Mouse (Mus musculus) neural tube, embryonic 10.5 days (tissue): ENCODE results near the gene Dcaf11.

Experiments
- DNase-seq: peaks from one replicate; pipeline ENCODE4 v3.0.0-alpha.2; 2017; ENCODE audit warnings: low spot score; ENCODE audit errors: extremely low spot score

Dcaf11 gene

GRCm38 (mm10) chr14:55584303-55584701 is 24.5 kb downstream of the Dcaf11 start:
- DNase-seq = no peak

GRCm38 (mm10) chr14:55584702-55585565 is 25.1 kb downstream of the Dcaf11 start, which contains the start of gene Emc9:
Gene Emc9 (minus strand): TSS chr14:55585302.
- DNase-seq = peak; percentile 64

- no peak for DNase-seq
Observed at GRCm38 (mm10) chr14:55585566-55585960, 25.8 kb downstream of the Dcaf11 start.

- DNase-seq = no peak
Observed at GRCm38 (mm10) chr14:55586149-55586548, 26.3 kb downstream of the Dcaf11 start.

- no peak for DNase-seq
Observed at GRCm38 (mm10) chr14:55589271-55589670, 29.5 kb downstream of the Dcaf11 start.

GRCm38 (mm10) chr14:55589771-55590448 is 30.1 kb downstream of the Dcaf11 start:
- no peak for DNase-seq

GRCm38 (mm10) chr14:55590748-55591330 is 31.0 kb downstream of the Dcaf11 start, which contains the start of gene Psme2:
Gene Psme2 (minus strand): TSS chr14:55591113.
- DNase-seq = peak; percentile 86

GRCm38 (mm10) chr14:55591331-55591891 is 31.6 kb downstream of the Dcaf11 start, which contains the start of gene Rnf31:
Gene Rnf31 (plus strand): TSS chr14:55591708.
- DNase-seq = peak; percentile 86

GRCm38 (mm10) chr14:55592226-55592625 is 32.4 kb downstream of the Dcaf11 start:
- DNase-seq = no peak

- DNase-seq = no peak
Observed at GRCm38 (mm10) chr14:55596036-55596690, 36.4 kb downstream of the Dcaf11 start.

- DNase-seq = no peak
Observed at GRCm38 (mm10) chr14:55598521-55599390, 39.0 kb downstream of the Dcaf11 start.

- DNase-seq = no peak
Observed at GRCm38 (mm10) chr14:55603271-55603632, 43.4 kb downstream of the Dcaf11 start, which contains the start of gene Irf9. Gene Irf9 (plus strand): TSS chr14:55603571.

GRCm38 (mm10) chr14:55603633-55604576 is 44.1 kb downstream of the Dcaf11 start:
- DNase-seq = peak; percentile 76

- no peak for DNase-seq
Observed at GRCm38 (mm10) chr14:55604823-55605222, 45.0 kb downstream of the Dcaf11 start.

GRCm38 (mm10) chr14:55605743-55606459 is 46.1 kb downstream of the Dcaf11 start:
- DNase-seq = no peak

- no peak for DNase-seq
Observed at GRCm38 (mm10) chr14:55608339-55608738, 48.5 kb downstream of the Dcaf11 start.

GRCm38 (mm10) chr14:55613346-55613745 is 53.5 kb downstream of the Dcaf11 start:
- no peak for DNase-seq

GRCm38 (mm10) chr14:55614565-55615178 is 54.9 kb downstream of the Dcaf11 start:
- no peak for DNase-seq
